Mouse (Mus musculus) liver, embryonic 18 days (tissue): ENCODE data around the gene Hsd17b14. TPM values are rescaled to one million over a fixed set of nuclear protein-coding genes. Genes with fewer than 3 reads are reported as not detected.

Experiments used
- polyA plus RNA-seq: library from polyadenylated mRNA; depleted of rRNA; stranded (reverse); fragments of >200 nt; gene quantifications from 2 replicates; pipeline ENCODE4 v1.2.3, GENCODE M21; 2012; rRNA removed

Gene Hsd17b14
- polyA plus RNA-seq = 0.78 and 1.3 TPM in 2 replicates

GRCm38 (mm10) chr7:45554744-45555143, at the start of gene Hsd17b14:
Hsd17b14 (plus strand) TSS chr7:45554893.

GRCm38 (mm10) chr7:45509912-45510787, 44.5 kb upstream of the Hsd17b14 start, which contains the start of gene Nucb1:
Nucb1 (minus strand) TSS chr7:45510406.

GRCm38 (mm10) chr7:45525809-45526473, 28.8 kb upstream of the Hsd17b14 start, which contains the start of the genes Ppp1r15a and Plekha4:
Ppp1r15a (minus strand) TSS chr7:45526268.
Plekha4 (plus strand) TSS chr7:45526330.

GRCm38 (mm10) chr7:45570103-45570741, 15.5 kb downstream of the Hsd17b14 start, which contains the start of gene Bcat2:
Bcat2 (plus strand) TSS chr7:45570153.

GRCm38 (mm10) chr7:45617042-45617695, 62.5 kb downstream of the Hsd17b14 start, which contains the start of gene Fut1:
Fut1 (plus strand) TSS chr7:45617289.

Other genes starting within 250 kb of the Hsd17b14 start
- gene Trpm4, start 221.1 kb upstream of the Hsd17b14 start, polyA plus RNA-seq = 3.7 and 4.2 TPM in 2 replicates
- 0.20 and 0.34 TPM in 2 replicates for gene Hrc, start 219.6 kb upstream of the Hsd17b14 start, polyA plus RNA-seq
- 0.06 and 0.07 TPM in 2 replicates for gene Ppfia3, start 187.9 kb upstream of the Hsd17b14 start, polyA plus RNA-seq
- gene Lin7b, start 184.3 kb upstream of the Hsd17b14 start, polyA plus RNA-seq = 0.12 and 0.20 TPM in 2 replicates
- 152 and 184 TPM in 2 replicates for gene Snrnp70, start 159.2 kb upstream of the Hsd17b14 start, polyA plus RNA-seq
- not detected in 2 replicates for gene Kcna7, start 149.2 kb upstream of the Hsd17b14 start, polyA plus RNA-seq
- 0.15 and 0.17 TPM in 2 replicates for gene Ntf5, start 141.2 kb upstream of the Hsd17b14 start, polyA plus RNA-seq
- gene Lhb, start 134.1 kb upstream of the Hsd17b14 start, polyA plus RNA-seq = not detected in 2 replicates
- gene Gys1, start 120.0 kb upstream of the Hsd17b14 start, polyA plus RNA-seq = 7.5 and 9.9 TPM in 2 replicates
- gene Ruvbl2, start 116.8 kb upstream of the Hsd17b14 start, polyA plus RNA-seq = 37.3 and 45.2 TPM in 2 replicates
- 1,700 and 2,007 TPM in 2 replicates for gene Ftl1, start 95.0 kb upstream of the Hsd17b14 start, polyA plus RNA-seq
- gene Bax, start 88.0 kb upstream of the Hsd17b14 start, polyA plus RNA-seq = 47.6 and 49.6 TPM in 2 replicates
- 0.12 and 0.15 TPM in 2 replicates for gene Tulp2, start 73.0 kb upstream of the Hsd17b14 start, polyA plus RNA-seq
- gene Gm45808, start 68.1 kb upstream of the Hsd17b14 start, polyA plus RNA-seq = 0.12 TPM in 1 of 2 replicates, not detected in the other
- gene Dhdh, start 66.1 kb upstream of the Hsd17b14 start, polyA plus RNA-seq = 5.7 and 6.5 TPM in 2 replicates
- 75.2 and 76.4 TPM in 2 replicates for gene Nucb1, start 44.5 kb upstream of the Hsd17b14 start, polyA plus RNA-seq
- gene Ppp1r15a, start 28.6 kb upstream of the Hsd17b14 start, polyA plus RNA-seq = 79.7 and 101 TPM in 2 replicates
- gene Plekha4, start 28.6 kb upstream of the Hsd17b14 start, polyA plus RNA-seq = 1.2 and 1.7 TPM in 2 replicates
- gene Bcat2, start 15.3 kb downstream of the Hsd17b14 start, polyA plus RNA-seq = 41.1 and 45.0 TPM in 2 replicates
- gene Fgf21, start 60.6 kb downstream of the Hsd17b14 start, polyA plus RNA-seq = 3.1 and 3.5 TPM in 2 replicates
- 0.17 and 0.24 TPM in 2 replicates for gene Fut1, start 62.4 kb downstream of the Hsd17b14 start, polyA plus RNA-seq
- gene Izumo1, start 66.9 kb downstream of the Hsd17b14 start, polyA plus RNA-seq = 0.09 and 0.12 TPM in 2 replicates
- 3.2 and 3.6 TPM in 2 replicates for gene Rasip1, start 72.6 kb downstream of the Hsd17b14 start, polyA plus RNA-seq
- gene Mamstr, start 85.1 kb downstream of the Hsd17b14 start, polyA plus RNA-seq = 0.50 TPM in 2 replicates
- 0.04 and 0.05 TPM in 2 replicates for gene Fut2, start 111.5 kb downstream of the Hsd17b14 start, polyA plus RNA-seq
- gene Ntn5, start 129.1 kb downstream of the Hsd17b14 start, polyA plus RNA-seq = 0.01 and 0.04 TPM in 2 replicates
- gene Sec1, start 139.5 kb downstream of the Hsd17b14 start, polyA plus RNA-seq = 0.01 and 0.02 TPM in 2 replicates
- gene Car11, start 144.9 kb downstream of the Hsd17b14 start, polyA plus RNA-seq = 0.48 and 0.74 TPM in 2 replicates
- 0.84 and 0.87 TPM in 2 replicates for gene Dbp, start 150.2 kb downstream of the Hsd17b14 start, polyA plus RNA-seq
- 485 and 498 TPM in 2 replicates for gene Rpl18, start 160.6 kb downstream of the Hsd17b14 start, polyA plus RNA-seq
- gene Sphk2, start 163.1 kb downstream of the Hsd17b14 start, polyA plus RNA-seq = 9.6 and 10.4 TPM in 2 replicates
- gene Fam83e, start 166.3 kb downstream of the Hsd17b14 start, polyA plus RNA-seq = 0.14 and 0.16 TPM in 2 replicates
- not detected in 2 replicates for gene Spaca4, start 170.9 kb downstream of the Hsd17b14 start, polyA plus RNA-seq
- gene Lmtk3, start 228.8 kb downstream of the Hsd17b14 start, polyA plus RNA-seq = 0.06 and 0.10 TPM in 2 replicates
- gene Sult2b1, start 229.8 kb downstream of the Hsd17b14 start, polyA plus RNA-seq = 0.13 and 0.35 TPM in 2 replicates